Mouse (Mus musculus): ENCODE data around the gene Pdlim5. TPM values are rescaled to one million over a fixed set of nuclear protein-coding genes. Genes with fewer than 3 reads are reported as not detected.

Pdlim5 gene
- polyA plus RNA-seq (2014; fragmentation: Illumina TruSeq; extraction: RNeasy Lipid Tissue Mini Kit (QIAGEN cat#74804); ENCODE audit: low read depth, low replicate concordance), result 107 TPM

DNA sequence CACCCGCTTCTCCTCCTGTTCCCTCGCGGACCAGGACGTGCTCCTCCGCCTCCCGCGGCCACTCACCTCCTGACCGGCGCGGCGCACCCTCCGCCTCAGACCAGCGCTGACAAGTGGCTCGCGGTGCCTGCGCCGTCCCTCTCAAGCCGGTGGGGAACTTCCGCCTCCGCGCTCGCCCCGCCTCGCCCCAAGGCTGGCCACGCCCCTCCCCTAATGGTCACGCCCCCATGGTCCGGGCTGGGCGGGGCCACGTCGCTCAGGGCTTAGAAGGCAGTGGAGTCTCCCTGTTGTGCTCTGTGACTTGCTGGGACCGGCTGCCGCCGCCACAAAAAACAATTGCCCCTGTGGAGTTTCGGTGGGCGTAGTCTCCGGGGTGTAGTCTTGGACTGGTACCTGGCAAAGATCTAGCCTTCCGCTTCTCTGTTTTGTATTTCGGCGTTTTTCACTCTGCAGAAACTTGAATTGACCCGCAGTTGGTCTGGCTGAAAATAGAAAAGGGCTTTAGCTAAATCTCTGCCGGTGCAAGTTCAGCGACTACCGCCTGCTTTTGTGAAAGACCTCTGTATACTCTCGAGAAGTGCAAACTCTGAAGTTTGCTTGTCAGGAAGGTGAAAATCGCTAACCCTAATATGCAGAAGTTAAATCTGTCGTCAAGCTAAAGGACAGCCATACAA is at the start of gene Pdlim5:
Pdlim5 (minus strand) TSS at position 177 of the 674 bp plus-strand sequence.

Other genes with a start within 250 kb of the Pdlim5 start
- 0.82 TPM for gene Bmpr1b, start 226.3 kb downstream of the Pdlim5 start, polyA plus RNA-seq (2014; fragmentation: Illumina TruSeq; extraction: RNeasy Lipid Tissue Mini Kit (QIAGEN cat#74804); ENCODE audit: low read depth, low replicate concordance)
- 5.2 TPM for gene Gbp5, start 98.3 kb upstream of the Pdlim5 start, polyA plus RNA-seq (2014; fragmentation: Illumina TruSeq; extraction: RNeasy Lipid Tissue Mini Kit (QIAGEN cat#74804); ENCODE audit: low read depth, low replicate concordance)
- 75.2 TPM for gene Gbp7, start 134.6 kb upstream of the Pdlim5 start, polyA plus RNA-seq (2014; fragmentation: Illumina TruSeq; extraction: RNeasy Lipid Tissue Mini Kit (QIAGEN cat#74804); ENCODE audit: low read depth, low replicate concordance)
- gene Gbp3, start 164.3 kb upstream of the Pdlim5 start, polyA plus RNA-seq (2014; fragmentation: Illumina TruSeq; extraction: RNeasy Lipid Tissue Mini Kit (QIAGEN cat#74804); ENCODE audit: low read depth, low replicate concordance), result 32.8 TPM
- gene Gbp2b, start 199.2 kb upstream of the Pdlim5 start, polyA plus RNA-seq (2014; fragmentation: Illumina TruSeq; extraction: RNeasy Lipid Tissue Mini Kit (QIAGEN cat#74804); ENCODE audit: low read depth, low replicate concordance), result 0.17 TPM
- 51.0 TPM for gene Gbp2, start 224.9 kb upstream of the Pdlim5 start, polyA plus RNA-seq (2014; fragmentation: Illumina TruSeq; extraction: RNeasy Lipid Tissue Mini Kit (QIAGEN cat#74804); ENCODE audit: low read depth, low replicate concordance)

All from adrenal gland, adult 10 weeks (tissue).